Mouse (Mus musculus): ENCODE measurements around the gene Srpk2.
"Not testable (repeated sequence)": the region's sequence is repeated elsewhere in the genome, so short reads cannot be mapped to it uniquely, and the experiment has no call there.

The Srpk2 gene

DNA sequence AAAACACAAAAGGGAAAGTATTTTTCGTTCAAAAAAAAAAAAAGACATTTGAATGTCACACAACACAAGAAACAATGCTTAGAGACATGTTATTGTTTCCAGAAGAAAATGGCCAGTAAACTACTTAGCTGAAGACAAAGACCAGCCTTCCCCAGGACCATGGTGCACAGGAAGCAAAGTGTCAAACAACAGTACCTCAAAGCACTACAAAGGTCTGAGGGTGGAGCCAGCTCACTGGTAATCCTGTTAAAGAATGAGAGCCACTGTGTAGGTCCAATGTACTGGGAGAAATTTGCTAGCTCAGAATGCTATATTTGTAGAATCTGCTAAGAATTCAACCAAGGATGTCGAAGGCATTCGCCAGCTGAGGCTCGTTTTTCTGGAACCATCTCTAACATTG lies 177.2 kb downstream of the Srpk2 start:
- DNase-seq (ENCODE audit: extremely low read depth, low read depth) = no peak

DNA sequence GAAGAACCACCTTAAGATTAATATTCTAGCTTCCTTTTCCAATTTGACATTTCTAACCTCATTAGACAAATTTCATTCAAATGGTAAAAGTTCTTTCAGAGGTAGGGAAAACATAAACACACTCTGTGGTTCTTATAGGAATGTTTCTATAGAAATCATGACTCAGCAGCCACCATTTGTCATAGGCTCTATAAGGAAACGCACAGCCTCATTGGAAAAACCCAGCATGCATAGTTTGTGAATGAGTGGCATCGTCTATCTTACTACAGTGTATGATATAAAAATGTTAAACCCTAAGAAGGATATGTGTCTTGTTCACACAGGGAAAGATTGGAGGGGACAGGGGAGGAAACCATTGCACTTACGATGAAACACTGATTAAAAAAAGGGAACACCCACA lies 178.8 kb downstream of the Srpk2 start:
- DNase-seq (ENCODE audit: extremely low read depth, low read depth) = no peak

DNA sequence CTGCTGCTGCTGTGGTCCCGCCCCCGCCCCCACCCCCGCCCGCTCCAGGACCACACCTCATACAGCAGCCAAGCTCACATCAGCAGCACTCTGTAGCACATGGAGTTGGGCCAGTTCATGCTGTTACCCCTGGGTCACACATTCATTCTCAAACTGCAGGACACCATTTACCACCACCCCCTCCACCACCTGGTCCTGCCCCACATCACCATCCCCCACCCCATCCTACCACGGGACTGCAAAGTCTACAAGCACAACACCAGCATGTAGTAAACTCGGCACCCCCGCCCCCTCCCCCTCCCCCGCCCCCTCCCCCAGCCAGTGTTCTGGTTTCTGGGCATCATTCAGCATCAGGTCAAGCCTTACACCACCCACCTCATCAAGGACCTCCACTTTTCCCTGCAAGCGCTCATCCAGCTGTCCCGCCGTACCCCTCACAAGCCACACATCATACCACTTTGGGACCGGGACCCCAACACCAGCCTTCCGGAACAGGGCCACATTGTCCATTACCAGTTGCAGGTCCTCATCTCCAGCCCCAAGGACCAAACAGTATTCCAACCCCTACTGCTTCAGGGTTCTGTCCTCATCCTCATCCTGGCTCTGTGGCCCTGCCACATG lies 182.0 kb downstream of the Srpk2 start:
- no peak for DNase-seq (ENCODE audit: extremely low read depth, low read depth)

DNA sequence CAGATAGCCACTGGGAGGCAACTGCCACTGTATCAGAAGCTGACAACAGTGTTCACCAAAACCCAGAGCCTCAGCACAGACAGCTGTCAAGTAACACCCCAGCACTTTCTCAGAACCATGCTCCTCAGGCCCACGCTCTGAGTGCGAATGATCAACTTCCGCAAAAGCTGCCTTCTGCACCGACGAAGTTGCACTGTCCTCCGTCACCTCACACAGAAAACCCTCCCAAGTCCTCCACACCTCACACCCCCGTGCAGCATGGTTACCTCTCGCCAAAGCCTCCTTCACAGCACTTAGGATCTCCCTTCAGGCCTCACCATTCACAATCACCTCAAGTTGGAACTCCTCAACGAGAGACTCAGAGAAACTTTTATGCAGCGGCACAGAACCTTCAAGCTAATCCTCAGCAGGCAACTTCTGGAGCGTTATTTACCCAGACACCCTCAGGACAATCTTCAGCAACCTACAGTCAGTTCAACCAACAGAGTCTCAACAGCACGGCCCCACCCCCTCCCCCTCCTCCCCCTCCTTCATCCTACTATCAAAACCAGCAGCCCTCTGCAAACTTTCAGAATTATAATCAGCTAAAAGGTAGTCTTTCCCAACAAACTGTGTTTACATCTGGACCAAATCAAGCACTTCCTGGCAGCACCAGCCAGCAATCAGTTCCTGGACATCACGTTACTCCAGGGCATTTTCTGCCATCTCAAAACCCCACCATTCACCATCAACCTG lies 182.7 kb downstream of the Srpk2 start:
- no peak for DNase-seq (ENCODE audit: extremely low read depth, low read depth)

DNA sequence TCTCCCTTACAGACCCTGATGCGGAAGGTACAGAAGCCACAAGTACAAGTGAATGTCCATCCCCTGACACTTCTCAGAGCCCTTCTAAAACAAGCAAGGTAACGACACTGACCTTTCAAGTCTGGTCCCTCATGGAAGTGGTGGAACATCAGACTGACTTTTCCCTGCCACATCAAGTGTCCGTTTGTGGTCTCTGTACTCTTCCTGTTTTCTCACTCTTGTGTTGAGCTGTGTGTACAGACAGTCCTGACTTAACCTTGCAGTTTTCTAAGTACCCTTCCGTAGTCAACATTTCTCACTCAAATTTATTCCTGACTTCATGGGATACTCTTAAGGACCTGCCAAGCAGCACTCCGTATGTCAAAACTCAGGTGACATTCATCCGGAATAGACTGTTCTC lies 183.7 kb downstream of the Srpk2 start:
- DNase-seq (ENCODE audit: extremely low read depth, low read depth) = no peak

DNA sequence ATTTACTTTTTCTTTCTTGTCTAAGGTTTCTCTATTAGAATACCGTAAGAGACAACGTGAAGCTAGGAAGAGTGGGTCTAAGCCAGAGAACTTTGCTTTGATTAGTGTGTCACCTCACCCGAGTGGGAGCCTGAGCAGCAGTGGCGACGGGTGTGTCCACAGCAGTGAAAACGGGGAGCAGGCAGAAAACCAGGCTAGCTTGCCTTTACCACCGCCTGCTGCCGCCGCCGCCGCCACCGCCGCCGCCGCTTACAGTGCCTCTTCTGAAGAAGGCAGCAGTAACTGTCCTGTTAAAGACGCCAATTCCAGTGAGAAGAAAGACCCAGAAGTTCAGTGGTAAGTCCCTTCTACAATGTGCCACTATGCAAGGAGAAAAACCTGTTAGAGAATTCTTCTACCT lies 185.2 kb downstream of the Srpk2 start:
- DNase-seq (ENCODE audit: extremely low read depth, low read depth) = no peak

DNA sequence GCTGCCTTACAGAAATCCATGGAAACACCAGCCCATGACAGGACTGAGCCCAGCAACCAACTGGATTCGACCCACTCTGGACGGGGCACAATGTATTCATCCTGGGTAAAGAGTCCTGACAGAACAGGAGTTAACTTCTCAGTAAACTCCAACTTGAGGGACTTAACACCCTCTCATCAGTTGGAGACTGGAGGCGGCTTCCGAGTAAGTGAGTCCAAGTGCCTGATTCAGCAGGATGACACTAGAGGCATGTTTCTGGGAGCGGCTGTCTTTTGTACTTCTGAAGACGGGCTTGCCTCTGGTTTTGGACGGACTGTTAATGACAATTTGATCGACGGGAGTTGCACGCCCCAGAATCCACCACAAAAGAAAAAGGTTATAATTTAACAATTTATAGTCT lies 186.5 kb downstream of the Srpk2 start:
- no peak for DNase-seq (ENCODE audit: extremely low read depth, low read depth)

DNA sequence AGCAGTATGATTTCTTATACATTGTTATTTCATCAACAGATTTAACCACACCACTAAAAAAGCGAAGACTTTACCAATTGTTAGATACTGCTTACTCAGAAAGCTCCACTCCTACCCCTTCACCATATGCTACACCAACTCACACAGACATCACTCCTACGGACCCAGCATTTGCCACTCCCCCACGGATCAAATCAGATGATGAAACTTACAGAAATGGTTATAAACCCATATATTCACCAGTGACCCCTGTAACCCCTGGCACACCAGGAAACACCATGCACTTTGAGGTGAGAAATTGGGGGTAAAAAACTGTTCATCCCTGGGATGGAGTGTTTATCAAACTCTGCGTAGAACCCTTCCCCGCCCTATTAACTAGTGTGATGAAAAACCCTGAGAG lies 187.5 kb downstream of the Srpk2 start:
- no peak for DNase-seq (ENCODE audit: extremely low read depth, low read depth)

DNA sequence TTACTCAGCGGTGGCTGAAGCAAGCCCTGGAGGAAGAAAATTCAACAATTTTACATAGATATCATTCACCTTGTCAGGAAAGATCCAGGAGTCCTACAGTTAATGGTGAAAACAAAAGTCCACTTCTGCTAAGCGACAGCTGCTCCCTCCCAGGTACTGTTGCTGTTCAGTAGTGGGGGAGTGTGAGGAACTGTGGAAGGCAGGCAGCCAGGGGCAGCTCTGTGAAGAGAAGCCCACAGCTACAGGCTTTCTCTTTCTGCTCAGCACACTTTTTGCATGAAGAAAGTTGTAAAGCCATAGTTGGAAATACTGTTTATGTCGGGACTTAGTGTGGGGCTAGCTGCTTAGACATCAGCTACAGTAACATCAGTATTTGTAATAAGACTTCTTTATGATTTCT lies 188.0 kb downstream of the Srpk2 start:
- DNase-seq (ENCODE audit: extremely low read depth, low read depth) = no peak

DNA sequence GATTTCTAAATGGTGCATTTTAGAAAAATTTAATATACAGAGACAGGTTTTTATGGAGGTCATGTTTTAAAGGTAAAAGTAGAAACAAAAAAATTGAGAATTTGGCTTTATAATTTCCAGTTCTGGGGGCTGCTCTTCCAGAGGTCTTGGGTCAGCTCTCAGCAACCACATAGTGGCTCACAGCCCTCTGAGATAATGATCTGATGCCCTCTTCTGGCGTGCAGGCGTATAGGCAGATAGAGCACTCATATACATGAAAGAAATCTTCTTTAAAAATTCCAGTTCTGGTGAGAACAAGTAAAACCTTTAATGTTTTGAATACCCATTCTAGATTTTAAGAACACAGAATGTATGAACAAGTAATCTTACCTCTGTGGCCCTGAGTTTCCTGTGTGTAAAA lies 193.6 kb downstream of the Srpk2 start:
- DNase-seq (ENCODE audit: extremely low read depth, low read depth) = no peak

DNA sequence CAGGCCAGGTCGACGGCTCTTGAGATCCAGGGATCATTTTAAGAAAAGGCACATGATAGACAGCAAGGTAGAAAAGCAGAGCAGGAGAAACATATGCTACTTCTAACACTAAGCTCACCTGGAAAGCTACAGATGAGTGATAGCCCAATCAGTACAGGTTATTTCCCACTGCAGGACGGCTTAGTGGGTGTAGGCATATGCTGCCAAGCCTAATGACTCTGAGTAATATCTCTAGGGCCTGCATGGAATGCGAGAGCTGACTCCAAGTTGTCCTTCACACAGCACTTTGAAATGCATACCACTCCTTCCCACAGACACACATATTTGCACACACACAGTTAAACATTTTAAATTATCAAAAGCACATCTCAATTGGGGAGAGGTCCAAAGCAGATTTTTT lies 195.2 kb downstream of the Srpk2 start:
- DNase-seq (ENCODE audit: extremely low read depth, low read depth) = no peak

DNA sequence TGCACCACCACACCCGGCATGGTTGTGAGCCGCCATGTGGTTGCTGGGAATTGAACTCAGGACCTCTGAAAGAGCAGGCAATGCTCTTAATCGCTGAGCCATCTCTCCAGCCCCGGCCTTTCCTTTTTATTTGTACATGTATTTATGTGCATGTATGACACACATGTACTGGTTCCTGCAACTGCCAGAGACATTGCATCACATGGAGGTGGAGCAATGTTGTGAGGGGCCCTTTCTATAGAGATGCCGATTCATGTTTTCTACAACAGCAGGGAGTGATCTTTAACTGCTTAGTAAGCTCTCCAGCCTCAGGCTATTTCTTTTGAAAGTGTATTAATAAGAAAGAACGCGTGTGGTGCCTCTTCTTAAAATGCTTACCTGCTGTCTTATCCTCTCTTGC lies 200.6 kb downstream of the Srpk2 start:
- DNase-seq (ENCODE audit: extremely low read depth, low read depth) = no peak

DNA sequence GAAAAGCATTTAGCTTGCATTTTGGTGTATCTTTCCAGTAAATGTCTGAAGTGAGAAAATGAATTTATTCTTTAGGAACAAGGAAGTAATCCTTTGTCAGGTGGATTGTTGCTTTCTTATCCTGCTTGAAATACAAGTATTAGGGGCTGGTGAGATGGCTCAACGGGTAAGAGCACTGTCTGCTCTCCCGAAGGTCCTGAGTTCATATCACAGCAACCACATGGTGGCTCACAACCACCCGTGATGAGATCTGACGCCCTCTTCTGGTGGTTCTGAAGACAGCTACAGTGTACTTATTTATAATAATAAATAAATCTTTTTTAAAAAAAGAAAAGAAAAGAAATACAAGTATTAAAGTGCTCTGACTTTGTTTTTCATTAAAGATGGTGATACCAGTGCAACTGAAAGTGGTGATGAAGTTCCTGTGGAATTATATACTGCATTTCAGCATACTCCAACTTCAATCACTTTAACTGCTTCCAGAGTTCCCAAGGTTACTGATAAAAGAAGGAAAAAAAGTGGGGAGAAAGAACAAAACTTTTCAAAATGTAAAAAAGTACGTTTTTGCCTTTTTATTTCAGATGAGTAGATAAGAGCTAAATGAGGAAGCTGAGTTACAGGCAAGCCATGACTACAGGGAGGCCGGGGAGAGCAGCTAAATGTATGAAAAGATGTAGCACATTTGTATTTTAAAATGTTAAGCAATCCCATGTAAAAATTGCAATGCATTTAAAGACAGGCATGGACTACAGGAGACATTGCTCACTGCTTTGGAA lies 211.1 kb downstream of the Srpk2 start:
- DNase-seq (ENCODE audit: extremely low read depth, low read depth) = peak; percentile 33

DNA sequence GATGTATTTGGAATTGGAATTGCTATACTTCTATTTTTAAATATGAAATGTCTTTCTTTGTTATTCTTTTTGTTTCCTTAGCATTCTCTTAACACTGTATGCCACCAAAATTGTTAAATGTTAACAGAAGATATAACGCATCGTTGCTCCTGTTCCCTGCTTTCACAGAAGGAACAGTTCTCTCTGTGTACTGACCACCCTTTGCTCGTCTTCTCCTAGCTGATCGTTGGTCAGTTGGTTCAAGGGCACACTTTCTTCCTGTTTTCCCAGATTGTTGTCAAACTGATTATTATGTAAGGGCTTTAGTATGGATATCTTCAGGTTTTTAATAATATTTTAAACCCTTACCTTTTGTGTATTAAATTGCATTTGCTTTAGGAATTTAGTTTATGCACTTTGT lies 217.9 kb downstream of the Srpk2 start:
- no peak for DNase-seq (ENCODE audit: extremely low read depth, low read depth)

DNA sequence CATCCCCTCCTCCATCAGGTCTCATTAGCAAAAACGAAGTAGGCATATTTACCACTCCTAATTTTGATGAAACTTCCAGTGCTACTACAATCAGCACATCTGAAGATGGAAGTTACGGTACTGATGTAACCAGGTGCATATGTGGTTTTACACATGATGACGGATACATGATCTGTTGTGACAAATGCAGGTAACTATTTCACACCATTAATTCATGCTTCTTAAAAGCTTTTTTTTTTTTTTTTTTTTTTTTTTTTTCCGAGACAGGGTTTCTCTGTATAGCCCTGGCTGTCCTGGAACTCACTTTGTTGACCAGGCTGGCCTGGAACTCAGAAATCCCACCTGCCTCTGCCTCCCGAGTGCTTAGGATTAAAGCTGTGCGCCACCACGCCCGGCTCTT lies 219.7 kb downstream of the Srpk2 start:
- no peak for DNase-seq (ENCODE audit: extremely low read depth, low read depth)

DNA sequence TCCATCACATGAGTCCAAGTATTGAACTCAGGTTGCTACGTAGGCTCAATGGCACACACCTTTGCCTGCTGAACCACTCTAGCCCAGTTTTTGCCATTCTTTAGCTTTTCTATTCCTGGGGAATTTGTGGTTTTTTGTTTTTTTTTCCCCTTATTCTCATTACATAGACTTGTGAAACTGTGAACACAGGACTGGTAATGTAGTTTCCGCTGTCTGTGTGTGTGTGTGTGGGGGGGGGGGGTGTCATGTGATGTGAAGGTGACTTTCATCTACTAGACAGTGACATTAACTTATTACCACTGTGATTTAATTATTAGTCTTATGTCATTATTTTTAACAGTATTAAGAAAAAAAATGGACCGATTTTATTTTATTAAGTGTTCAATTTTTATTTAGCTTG lies 220.2 kb downstream of the Srpk2 start:
- DNase-seq (ENCODE audit: extremely low read depth, low read depth) = no peak

DNA sequence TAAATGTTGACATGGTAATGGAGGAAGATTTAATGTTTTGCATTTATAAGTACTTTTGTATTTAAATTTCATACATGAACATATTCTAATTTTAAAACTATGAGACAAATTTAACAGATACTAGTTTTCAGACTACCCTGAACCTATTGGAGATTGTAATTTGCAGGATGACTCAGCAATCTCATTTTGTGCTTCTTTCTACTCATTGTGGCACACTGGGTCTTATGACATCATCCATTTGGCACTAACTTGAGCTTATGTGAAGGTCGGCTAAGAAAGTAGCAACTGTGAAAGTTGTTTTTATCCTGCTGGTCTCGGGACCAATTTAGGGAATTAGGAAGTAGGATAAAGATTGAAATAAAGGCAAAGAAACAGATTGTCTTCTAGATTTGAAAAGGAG lies 222.7 kb downstream of the Srpk2 start:
- DNase-seq (ENCODE audit: extremely low read depth, low read depth) = no peak

DNA sequence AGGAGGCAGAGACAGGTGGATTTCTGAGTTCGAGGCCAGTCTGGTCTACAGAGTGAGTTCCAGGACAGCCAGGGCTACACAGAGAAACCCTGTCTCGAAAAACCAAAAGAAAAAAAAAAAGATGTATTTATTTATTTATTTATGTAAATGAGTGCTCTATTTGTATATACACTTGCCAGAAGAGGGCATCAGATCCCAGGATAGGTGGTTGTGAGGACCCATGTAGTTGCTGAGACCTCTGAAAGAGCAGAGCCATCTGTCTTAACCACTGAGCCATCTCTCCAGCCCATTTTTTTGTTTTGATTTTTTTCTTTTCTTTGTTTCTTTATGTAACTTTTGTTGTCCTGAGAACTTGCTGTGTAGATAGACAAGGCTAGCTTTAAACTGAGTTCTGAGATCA lies 230.9 kb downstream of the Srpk2 start:
- not testable (repeated sequence) for DNase-seq (ENCODE audit: extremely low read depth, low read depth)
